In genomic region chr9:23062057-23062655, GRCm38 (mm10) we compare ENCODE assay signal across 13 mouse cellular contexts.
DNase-seq lines count a peak whose midpoint lies in the region; ATAC-seq lines count a peak whose summit lies in the region.
"Had no signal": no experiment of that assay in that cellular context is flagged by ENCODE, and none has a peak within 500 bp of the region (broad histone marks: within the 10 kb centered on the region; RNA-seq: fewer than 3 reads in every experiment).

No protein-coding gene starts in this region.

- no peak overlapping the region for H3K9ac ChIP-seq in kidney, embryonic 14.5 days (ENCODE audit: low read depth, low read length)
- no peak overlapping the region for H3K9ac ChIP-seq in embryonic facial prominence, embryonic 11.5 days (replicated peaks; ENCODE audit: low read length)
- H3K9ac ChIP-seq in forebrain, embryonic 16.5 days (replicated peaks; ENCODE audit: low read depth, low read length): no peak overlapping the region
- no peak overlapping the region for H3K9ac ChIP-seq in midbrain, embryonic 13.5 days (replicated peaks)
- H3K9ac ChIP-seq: limb, embryonic 15.5 days had no signal

- peak overlapping the region; percentile 73; the same call in 1 of the 2 replicates for H3K27ac ChIP-seq in kidney, embryonic 14.5 days (ENCODE audit: low read depth, low read length)
- no peak overlapping the region for H3K27ac ChIP-seq in embryonic facial prominence, embryonic 11.5 days (replicated peaks; ENCODE audit: low read depth, low read length)
- H3K27ac ChIP-seq in forebrain, embryonic 16.5 days (ENCODE audit: low read length): peak overlapping the region; percentile 74
- H3K27ac ChIP-seq in midbrain, embryonic 13.5 days: peak overlapping the region; percentile 73
- H3K27ac ChIP-seq: limb, embryonic 15.5 days had no signal

- no peak overlapping the region for H3K4me3 ChIP-seq in kidney, embryonic 14.5 days (ENCODE audit: low read length)
- no peak overlapping the region for H3K4me3 ChIP-seq in embryonic facial prominence, embryonic 11.5 days (ENCODE audit: low read depth, low read length)
- no peak overlapping the region for H3K4me3 ChIP-seq in forebrain, embryonic 16.5 days (replicated peaks; ENCODE audit: low read length)
- H3K4me3 ChIP-seq in midbrain, embryonic 13.5 days (replicated peaks): no peak overlapping the region
- H3K4me3 ChIP-seq: limb, embryonic 15.5 days had no signal

- ATAC-seq in kidney, embryonic 14.5 days (ENCODE audit: low FRiP score, low TSS enrichment): peak; percentile 32; the same call in 1 of the 2 replicates
- 0 out of 2 replicates have a peak, but pooled peaks have one; percentile 6 for ATAC-seq in embryonic facial prominence, embryonic 11.5 days (replicated peaks; ENCODE audit: insufficient number of reproducible peaks, low FRiP score, low TSS enrichment, low read depth)
- peak; percentile 84 for ATAC-seq in forebrain, embryonic 16.5 days
- peak; percentile 76 for ATAC-seq in midbrain, embryonic 13.5 days
- ATAC-seq: inflammation-experienced regulatory T-cells, adult 6 months had no signal

- peaks cover 17% of the 10 kb centered on the region; the same call in 1 of the 2 replicates for H3K4me1 ChIP-seq in kidney, embryonic 14.5 days (ENCODE audit: control insufficient read depth, insufficient read depth, low read length)
- no peaks in the 10 kb centered on the region for H3K4me1 ChIP-seq in embryonic facial prominence, embryonic 11.5 days (ENCODE audit: control insufficient read depth, insufficient read depth, low read length)
- peaks cover 30% of the 10 kb centered on the region for H3K4me1 ChIP-seq in forebrain, embryonic 16.5 days (replicated peaks; ENCODE audit: control insufficient read depth, insufficient read depth, low read length)
- H3K4me1 ChIP-seq in midbrain, embryonic 13.5 days (replicated peaks): peaks cover 35% of the 10 kb centered on the region

- H3K36me3 ChIP-seq in kidney, embryonic 14.5 days (ENCODE audit: control insufficient read depth, insufficient read depth, low read length): no peaks in the 10 kb centered on the region
- no peaks in the 10 kb centered on the region for H3K36me3 ChIP-seq in embryonic facial prominence, embryonic 11.5 days (replicated peaks; ENCODE audit: control insufficient read depth, insufficient read depth, low read depth, low read length)
- H3K36me3 ChIP-seq in forebrain, embryonic 16.5 days (ENCODE audit: control insufficient read depth, insufficient read depth): no peaks in the 10 kb centered on the region
- no peaks in the 10 kb centered on the region for H3K36me3 ChIP-seq in midbrain, embryonic 13.5 days
- H3K36me3 ChIP-seq: limb, embryonic 15.5 days had no signal

- no peak overlapping the region for H3K4me2 ChIP-seq in kidney, embryonic 14.5 days (replicated peaks; ENCODE audit: low read depth, low read length)
- no peak overlapping the region for H3K4me2 ChIP-seq in embryonic facial prominence, embryonic 11.5 days (ENCODE audit: low read depth, low read length)
- no peak overlapping the region for H3K4me2 ChIP-seq in forebrain, embryonic 16.5 days (ENCODE audit: low read length)
- H3K4me2 ChIP-seq in midbrain, embryonic 13.5 days (replicated peaks): 0 out of 2 replicates have a peak overlapping the region, but pooled peaks have one; percentile 4
- H3K4me2 ChIP-seq: limb, embryonic 15.5 days had no signal

- no peak for DNase-seq in kidney, adult 8-10 months
- DNase-seq in embryonic facial prominence, embryonic 11.5 days (ENCODE audit: low spot score): peak; percentile 10
- DNase-seq in urinary bladder, adult 18-20 months (ENCODE audit: low spot score in 2 of 2): no peak
- no peak for DNase-seq in gastrocnemius, postnatal 14 days
- DNase-seq in heart, adult 11 months: no peak
- DNase-seq: cerebellum, adult 18-20 months; layer of hippocampus, adult 9-11 months; thymus, postnatal 25 days had no signal

- H3K27me3 ChIP-seq in kidney, embryonic 14.5 days (ENCODE audit: control insufficient read depth, insufficient read depth, low read length): no peaks in the 10 kb centered on the region
- H3K27me3 ChIP-seq in embryonic facial prominence, embryonic 11.5 days (ENCODE audit: control insufficient read depth, insufficient read depth, low read length): no peaks in the 10 kb centered on the region
- no peaks in the 10 kb centered on the region for H3K27me3 ChIP-seq in forebrain, embryonic 16.5 days (replicated peaks; ENCODE audit: control insufficient read depth, insufficient read depth, low read length)
- H3K27me3 ChIP-seq in midbrain, embryonic 13.5 days: peaks cover 7% of the 10 kb centered on the region
- H3K27me3 ChIP-seq: limb, embryonic 15.5 days had no signal

- intact Hi-C loops in gastrocnemius, postnatal 14 days (cut with DNase I; ENCODE audit: low total_unique reads): no loop called here

- H3K9me3 ChIP-seq in kidney, embryonic 14.5 days (ENCODE audit: control insufficient read depth, low read length): no peaks in the 10 kb centered on the region
- no peaks in the 10 kb centered on the region for H3K9me3 ChIP-seq in embryonic facial prominence, embryonic 11.5 days (replicated peaks; ENCODE audit: control insufficient read depth, low read length)
- no peaks in the 10 kb centered on the region for H3K9me3 ChIP-seq in forebrain, embryonic 16.5 days (ENCODE audit: control insufficient read depth, low read length)
- no peaks in the 10 kb centered on the region; the same call in 1 of the 2 replicates for H3K9me3 ChIP-seq in midbrain, embryonic 13.5 days
- H3K9me3 ChIP-seq: limb, embryonic 15.5 days had no signal

- 42% methylated on average over 8 of the region's 8 CpGs for WGBS in kidney, embryonic 14.5 days
- WGBS in embryonic facial prominence, embryonic 11.5 days: 39% methylated on average over 8 of the region's 8 CpGs
- WGBS in forebrain, embryonic 16.5 days: 10% methylated on average over 8 of the region's 8 CpGs
- WGBS in midbrain, embryonic 13.5 days: 19% methylated on average over 8 of the region's 8 CpGs

Comparison
In these comparisons a context has a peak if more than half of its experiments do, and no peak if none do; other contexts are left out.
1. ATAC-seq: peak in every context shown above with its lines; median percentile 84 in forebrain, embryonic 16.5 days; 76 in midbrain, embryonic 13.5 days; 32 in kidney, embryonic 14.5 days; 6 in embryonic facial prominence, embryonic 11.5 days.